Mouse (Mus musculus) forebrain, postnatal 0 days (tissue): ENCODE data around the gene Syne1. TPM values are rescaled to one million over a fixed set of nuclear protein-coding genes. Genes with fewer than 3 reads are reported as not detected.

Experiments used
- ATAC-seq: fragments of 200-750 bp; cut with Nextera tagmentation; 2 replicates; pipeline ENCODE4 v1.8.0; 2017; ENCODE audit warnings: mild to moderate bottlenecking, moderate library complexity
- DNase-seq: peaks from one replicate; pipeline ENCODE4 v3.0.0-alpha.2; 2015
- H3K27ac ChIP-seq: fragments of 300-500 bp; sonication (generic); 2 replicates; pipeline ENCODE4 v1.5.1; 2014; ENCODE audit warnings: low read depth, mild to moderate bottlenecking, antibody characterized with exemption, low read length, moderate library complexity, mixed read lengths
- H3K27me3 ChIP-seq: fragments of 300-500 bp; sonication (generic); 2 replicates; pipeline ENCODE4 v1.6.1; 2014; ENCODE audit warnings: mild to moderate bottlenecking, low read length, mixed read lengths; ENCODE audit not compliant: insufficient read depth
- H3K36me3 ChIP-seq: fragments of 300-500 bp; sonication (generic); 2 replicates; pipeline ENCODE4 v1.6.1; 2014; ENCODE audit warnings: mild to moderate bottlenecking, moderate library complexity; ENCODE audit not compliant: insufficient read depth
- H3K4me1 ChIP-seq: fragments of 300-500 bp; sonication (generic); 2 replicates; pipeline ENCODE4 v1.6.1; 2014; ENCODE audit warnings: antibody characterized with exemption; ENCODE audit not compliant: insufficient read depth
- H3K4me2 ChIP-seq: fragments of 300-500 bp; sonication (generic); 2 replicates; pipeline ENCODE4 v1.6.1; 2014; ENCODE audit warnings: low read depth, mild to moderate bottlenecking, moderate library complexity
- H3K4me3 ChIP-seq: fragments of 300-500 bp; sonication (generic); 2 replicates; pipeline ENCODE4 v1.5.1; 2014; ENCODE audit warnings: low read depth, low read length, mixed read lengths
- H3K9ac ChIP-seq: fragments of 300-500 bp; sonication (generic); 2 replicates; pipeline ENCODE4 v1.6.1; 2014; ENCODE audit warnings: mild to moderate bottlenecking
- H3K9me3 ChIP-seq: fragments of 300-500 bp; sonication (generic); 2 replicates; pipeline ENCODE4 v1.6.1; 2016; ENCODE audit warnings: low read length
- CTCF ChIP-seq: sonication (generic); IDR thresholded peaks from 2 replicates; pipeline ENCODE4 v1.5.1; 2016; ENCODE audit warnings: antibody characterized with exemption, control low read depth, low read depth
- WGBS: fragments of 180-500 bp; shearing (Covaris S2); extraction: QIAGEN DNeasy Blood & Tissue Kit; methylation state at CpG from one replicate; pipeline ENCODE4 v1.1.7; 2014; 5-methylcytosine and 5-hydroxymethylcytosine counted together
- polyA plus RNA-seq: library from polyadenylated mRNA; unstranded; fragments of >200 nt; fragmentation: Nextera tagmentation; extraction: Ambion mirVana; gene quantifications from 2 replicates; pipeline ENCODE4 v1.2.1, GENCODE M21; 2015
- total RNA-seq: library from RNA; depleted of rRNA; stranded (reverse); fragments of >200 nt; gene quantifications from 2 replicates; pipeline ENCODE4 v1.2.3, GENCODE M21; 2014

Syne1 gene
- total and polyA plus RNA-seq, 2 experiments from 2014 or later, result 11.2 to 60.5 TPM

DNA sequence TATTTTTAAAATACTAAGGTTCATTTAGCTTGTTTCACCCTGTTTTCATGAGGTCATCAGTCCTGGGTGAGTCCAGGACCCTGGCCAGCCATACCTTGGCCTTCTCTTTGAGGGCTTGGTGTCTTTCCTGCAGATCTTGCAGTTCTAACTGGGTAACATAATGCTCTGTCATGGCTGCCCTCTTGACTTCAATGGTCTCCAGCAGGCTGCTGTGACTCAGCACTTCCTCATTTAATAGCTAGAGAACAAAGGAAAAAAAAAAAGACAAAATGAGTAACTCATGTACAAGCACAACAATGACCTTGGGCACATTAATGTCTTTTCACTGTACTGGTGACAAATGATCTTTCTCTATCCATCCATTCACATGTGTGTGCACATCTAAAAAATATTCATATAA lies 294.6 kb downstream of the Syne1 start:
- H3K27me3 ChIP-seq, result no peaks in the 10 kb centered on the region
- H3K27ac ChIP-seq, result no peak overlapping the region
- H3K9ac ChIP-seq, result no peak overlapping the region
- DNase-seq (no peak), ATAC-seq (no peak)
- no peaks in the 10 kb centered on the region for H3K4me1 ChIP-seq
- H3K4me2 ChIP-seq, result no peak overlapping the region
- no peaks in the 10 kb centered on the region for H3K36me3 ChIP-seq
- H3K9me3 ChIP-seq, result no peaks in the 10 kb centered on the region
- no peak for TF ChIP-seq CTCF
- no peak overlapping the region for H3K4me3 ChIP-seq

GRCm38 (mm10) chr10:5253752-5254151 lies 297.5 kb downstream of the Syne1 start:
- TF ChIP-seq CTCF, result no peak
- Histone ChIP-seq H3K27me3 (no peaks in the 10 kb centered on the region), H3K36me3 (no peaks in the 10 kb centered on the region), H3K27ac (no peak overlapping the region), H3K4me1 (no peaks in the 10 kb centered on the region), H3K4me2 (no peak overlapping the region), H3K9ac (no peak overlapping the region), H3K9me3 (no peaks in the 10 kb centered on the region), H3K4me3 (no peak overlapping the region)
- ATAC-seq, result no peak
- DNase-seq, result no peak

DNA sequence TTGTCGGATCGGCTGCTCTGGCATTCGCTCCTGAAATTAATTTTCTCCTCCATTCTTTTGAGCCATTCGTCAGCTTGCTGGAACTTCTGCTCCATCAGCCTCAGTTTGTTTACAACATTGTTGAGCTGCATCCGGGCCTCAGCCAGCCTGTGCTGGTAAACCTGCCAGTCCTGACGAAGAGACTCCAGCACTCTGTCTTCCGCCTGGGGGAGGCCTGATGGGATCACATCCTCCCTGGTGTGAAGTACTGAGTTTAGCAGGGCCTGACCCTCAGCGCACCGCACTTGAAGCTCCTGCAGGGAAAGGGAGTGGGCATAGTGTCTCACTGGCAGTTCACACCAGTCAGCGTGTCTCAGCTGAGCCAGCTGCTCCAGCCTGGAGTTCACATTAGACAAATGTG lies 300.6 kb downstream of the Syne1 start:
- H3K9me3 ChIP-seq, result no peaks in the 10 kb centered on the region
- TF ChIP-seq CTCF, result no peak
- 68% methylated on average over 10 of the region's 10 CpGs for WGBS
- no peak overlapping the region for H3K4me2 ChIP-seq
- H3K27me3 ChIP-seq, result no peaks in the 10 kb centered on the region
- H3K27ac ChIP-seq, result no peak overlapping the region
- H3K36me3 ChIP-seq, result no peaks in the 10 kb centered on the region
- ATAC-seq (no peak), DNase-seq (no peak)
- H3K4me1 ChIP-seq, result no peaks in the 10 kb centered on the region
- H3K9ac ChIP-seq, result no peak overlapping the region
- H3K4me3 ChIP-seq, result no peak overlapping the region

DNA sequence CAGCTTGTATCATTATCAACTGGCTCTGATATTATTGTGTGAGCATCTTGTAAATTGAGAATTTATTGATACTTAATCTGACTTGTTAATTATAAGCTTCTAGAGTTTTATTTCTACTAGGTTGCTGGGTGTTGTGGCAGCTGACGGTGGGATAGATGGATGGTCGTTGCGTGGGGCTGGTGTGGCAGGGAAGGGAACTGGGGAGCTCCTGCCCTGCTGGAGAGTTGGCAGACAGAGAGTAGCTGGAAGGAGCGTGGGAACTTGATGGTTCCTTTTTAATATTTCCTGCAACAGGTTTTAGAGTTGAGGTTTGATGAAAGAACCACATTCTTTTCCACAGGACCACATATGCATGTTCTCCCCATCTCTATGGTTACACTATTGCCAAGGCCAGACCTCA lies 311.6 kb downstream of the Syne1 start:
- Histone ChIP-seq H3K9ac (no peak overlapping the region), H3K27me3 (no peaks in the 10 kb centered on the region), H3K36me3 (no peaks in the 10 kb centered on the region), H3K9me3 (no peaks in the 10 kb centered on the region), H3K27ac (no peak overlapping the region), H3K4me2 (no peak overlapping the region), H3K4me3 (no peak overlapping the region), H3K4me1 (no peaks in the 10 kb centered on the region)
- ATAC-seq (no peak), DNase-seq (no peak)
- 24% methylated on average over 4 of the region's 4 CpGs for WGBS
- TF ChIP-seq CTCF, result no peak

DNA sequence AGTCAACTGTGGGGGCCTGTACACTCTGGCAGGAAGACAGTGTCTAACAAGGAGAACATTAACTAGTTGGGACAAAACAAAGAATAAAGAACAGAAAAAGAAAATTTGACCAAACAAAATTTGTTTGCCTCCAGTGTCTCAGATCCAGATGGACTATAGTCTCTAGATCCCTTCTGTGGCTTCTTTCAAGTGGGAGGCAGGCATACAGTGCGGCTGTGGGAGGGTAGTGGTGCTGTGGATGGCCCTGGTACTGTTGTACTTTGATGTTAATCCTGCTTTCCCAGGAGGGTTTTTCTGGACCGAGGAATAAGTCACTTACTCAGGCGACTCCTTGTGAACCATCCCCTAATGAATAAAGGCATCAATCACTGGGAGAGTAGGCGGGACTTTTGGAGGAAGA lies 314.4 kb downstream of the Syne1 start:
- 54% methylated on average over 4 of the region's 4 CpGs for WGBS
- Histone ChIP-seq H3K9me3 (no peaks in the 10 kb centered on the region), H3K4me1 (no peaks in the 10 kb centered on the region), H3K27ac (no peak overlapping the region), H3K27me3 (no peaks in the 10 kb centered on the region), H3K4me2 (no peak overlapping the region), H3K9ac (no peak overlapping the region), H3K36me3 (no peaks in the 10 kb centered on the region), H3K4me3 (no peak overlapping the region)
- no peak for TF ChIP-seq CTCF
- ATAC-seq, result no peak
- no peak for DNase-seq

DNA sequence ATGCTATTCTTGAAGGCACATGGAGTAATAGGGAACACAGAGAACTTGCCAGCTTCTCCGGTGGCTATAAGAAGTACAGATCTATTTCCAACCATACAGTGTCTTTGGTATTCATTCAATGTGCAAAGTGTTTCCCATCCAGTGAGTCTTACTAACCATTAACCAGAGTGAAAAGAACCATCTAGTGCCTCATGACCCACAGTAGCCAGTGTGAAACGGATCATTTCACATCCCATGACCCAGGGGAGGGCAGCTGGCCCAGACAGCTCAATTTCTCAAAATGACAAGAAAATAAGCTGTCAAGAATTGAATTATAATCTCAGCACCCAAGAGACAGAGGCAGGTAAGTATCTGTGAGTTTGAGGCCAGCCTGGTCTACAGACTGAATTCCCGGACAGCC lies 315.1 kb downstream of the Syne1 start:
- no peaks in the 10 kb centered on the region for H3K4me1 ChIP-seq
- H3K9ac ChIP-seq, result no peak overlapping the region
- H3K9me3 ChIP-seq, result no peaks in the 10 kb centered on the region
- H3K27me3 ChIP-seq, result no peaks in the 10 kb centered on the region
- ATAC-seq (no peak), DNase-seq (no peak)
- no peak overlapping the region for H3K27ac ChIP-seq
- no peak overlapping the region for H3K4me2 ChIP-seq
- no peak overlapping the region for H3K4me3 ChIP-seq
- TF ChIP-seq CTCF, result no peak
- WGBS, result 90% methylated on average over 3 of the region's 3 CpGs
- no peaks in the 10 kb centered on the region for H3K36me3 ChIP-seq

GRCm38 (mm10) chr10:5234721-5235501 lies 316.4 kb downstream of the Syne1 start:
- Histone ChIP-seq H3K9me3 (no peaks in the 10 kb centered on the region), H3K4me3 (no peak overlapping the region), H3K4me2 (no peak overlapping the region), H3K9ac (no peak overlapping the region), H3K27me3 (no peaks in the 10 kb centered on the region), H3K27ac (no peak overlapping the region), H3K36me3 (no peaks in the 10 kb centered on the region), H3K4me1 (no peaks in the 10 kb centered on the region)
- no peak for TF ChIP-seq CTCF
- DNase-seq (peak; percentile 29), ATAC-seq (peak; percentile 75)
- 61% methylated on average over 9 of the region's 9 CpGs for WGBS

- H3K27me3 ChIP-seq, result no peaks in the 10 kb centered on the region
- no peaks in the 10 kb centered on the region for H3K9me3 ChIP-seq
- TF ChIP-seq CTCF, result no peak
- no peak overlapping the region for H3K4me2 ChIP-seq
- ATAC-seq (no peak), DNase-seq (no peak)
- 91% methylated on average over 8 of the region's 8 CpGs for WGBS
- no peaks in the 10 kb centered on the region for H3K4me1 ChIP-seq
- peaks cover 3% of the 10 kb centered on the region; the same call in 1 of the 2 replicates for H3K36me3 ChIP-seq
- no peak overlapping the region for H3K27ac ChIP-seq
- no peak overlapping the region for H3K9ac ChIP-seq
- H3K4me3 ChIP-seq, result no peak overlapping the region
Observed at GRCm38 (mm10) chr10:5229129-5229528, 322.2 kb downstream of the Syne1 start.
